Mouse (Mus musculus) Patski (cell line): ENCODE data around the gene Pmepa1. TPM values are rescaled to one million over a fixed set of nuclear protein-coding genes. Genes with fewer than 3 reads are reported as not detected.

Experiments used
- ATAC-seq: fragments of 100-300 bp; one replicate; pipeline ENCODE4 v1.8.0; 2021
- CTCF ChIA-PET: fragments of 350-600 bp; sonication (Branson Sonifier 250); formaldehyde crosslinking; loops from one replicate; lab custom pipeline; 2022; ENCODE audit warnings: inconsistent platforms; lab: Charles Lee
- POLR2A ChIA-PET: fragments of 350-600 bp; sonication (Branson Sonifier 250); formaldehyde crosslinking; loops from one replicate; lab custom pipeline; 2022; ENCODE audit warnings: antibody characterized with exemption, inconsistent platforms; lab: Charles Lee
- DNase-seq: peaks from one replicate; pipeline ENCODE4 v3.0.0-alpha.2; 2011; ENCODE audit warnings: low read depth, low spot score
- H3K27me3 ChIP-seq: fragments of 371-371 bp; one replicate; pipeline ENCODE4 v1.5.1; 2021
- CTCF ChIP-seq: fragments of 100-300 bp; IDR thresholded peaks from one replicate; pipeline ENCODE4 v1.5.1; 2021
- in situ Hi-C: fragments of 300-500 bp; cut with MboI; formaldehyde crosslinking; loops from 3 replicates; pipeline ENCODE4 v1.11.1; 2018; ENCODE audit warnings: low pct_unique_long_range_greater_than_20kb, mixed read lengths
- polyA plus RNA-seq: library from polyadenylated mRNA; unstranded; gene quantifications from one replicate; pipeline ENCODE4 v1.2.3, GENCODE M21; 2021

The Pmepa1 gene
- polyA plus RNA-seq, 1 experiment from 2014 or later = 20.1 TPM

DNA sequence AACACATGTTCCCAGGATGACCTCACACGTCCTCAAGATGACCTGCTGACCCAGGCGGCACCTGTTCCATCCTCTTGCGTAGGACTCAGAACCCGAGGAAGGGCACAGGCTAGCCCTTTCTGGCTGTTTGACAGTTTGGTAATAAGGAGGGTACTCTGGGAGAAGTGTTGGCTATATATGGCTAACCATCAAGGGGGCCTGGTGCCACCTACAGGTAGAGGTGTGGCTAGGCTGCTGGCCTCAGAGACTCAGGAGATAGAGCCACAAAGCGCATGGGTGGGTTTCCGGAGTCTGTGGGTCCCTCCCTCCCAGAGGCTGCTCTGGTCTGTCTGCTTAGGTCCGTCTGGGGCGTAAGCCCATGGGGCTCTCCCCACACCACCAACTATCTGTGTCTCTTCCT is 29.6 kb downstream of the Pmepa1 start:
- ATAC-seq (no peak), DNase-seq (no peak)
- in situ Hi-C loops = no loop called here
- no peak for TF ChIP-seq CTCF
- ChIA-PET POLR2A (no interaction called here), CTCF (interaction anchor here (0.8 kb wide), 1 partner anchor 17 kb away, joined by 4 read pairs; no protein-coding TSS in a partner anchor)
- no peaks in the 10 kb centered on the region for H3K27me3 ChIP-seq

DNA sequence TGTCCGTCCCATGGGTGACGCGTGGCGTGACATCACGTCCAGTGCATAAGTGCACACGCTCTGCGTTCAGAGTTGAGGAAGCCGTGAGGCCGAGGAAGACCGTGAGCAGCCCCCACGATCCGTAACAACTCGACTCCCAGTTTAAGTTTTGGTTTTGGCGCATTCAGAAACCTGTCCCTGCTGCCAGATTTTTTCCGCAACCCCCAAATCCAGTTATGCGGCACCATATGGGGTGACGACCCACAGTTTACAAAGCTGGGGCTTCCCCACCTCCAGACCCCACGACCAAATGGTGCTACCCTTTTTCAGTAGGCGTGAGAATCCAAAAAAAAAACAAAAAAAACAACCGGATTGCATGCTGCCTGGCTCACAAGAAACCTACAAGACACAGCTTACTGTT is 31.1 kb downstream of the Pmepa1 start:
- ATAC-seq (no peak), DNase-seq (no peak)
- no peak for TF ChIP-seq CTCF
- H3K27me3 ChIP-seq = no peaks in the 10 kb centered on the region
- CTCF ChIA-PET = no interaction called here
- in situ Hi-C loops = no loop called here
- POLR2A ChIA-PET = interaction anchor here (0.7 kb wide), 1 partner anchor 160 kb away, joined by 3 read pairs; no protein-coding TSS in a partner anchor

DNA sequence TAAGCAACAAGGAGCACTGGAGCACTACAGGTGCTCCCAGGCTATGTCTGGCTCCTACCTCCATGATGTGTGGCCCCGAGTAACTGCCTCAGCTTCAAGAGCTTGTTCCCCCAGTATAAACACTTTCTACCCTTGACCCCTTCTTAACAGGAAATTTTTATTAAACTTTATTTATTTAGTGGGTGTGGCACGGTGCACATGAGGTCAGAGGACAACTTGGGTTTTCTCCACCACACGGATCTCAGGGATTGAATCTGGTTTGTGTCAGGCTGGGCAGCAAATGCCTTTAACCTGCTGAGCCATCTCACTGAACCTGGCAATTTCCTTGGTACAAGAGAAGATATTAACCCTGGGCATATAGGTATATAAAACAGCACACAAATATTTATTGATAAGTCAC is 32.2 kb downstream of the Pmepa1 start:
- in situ Hi-C loops = no loop called here
- DNase-seq (no peak), ATAC-seq (no peak)
- ChIA-PET POLR2A (no interaction called here), CTCF (no interaction called here)
- H3K27me3 ChIP-seq = no peaks in the 10 kb centered on the region
- no peak for TF ChIP-seq CTCF

DNA sequence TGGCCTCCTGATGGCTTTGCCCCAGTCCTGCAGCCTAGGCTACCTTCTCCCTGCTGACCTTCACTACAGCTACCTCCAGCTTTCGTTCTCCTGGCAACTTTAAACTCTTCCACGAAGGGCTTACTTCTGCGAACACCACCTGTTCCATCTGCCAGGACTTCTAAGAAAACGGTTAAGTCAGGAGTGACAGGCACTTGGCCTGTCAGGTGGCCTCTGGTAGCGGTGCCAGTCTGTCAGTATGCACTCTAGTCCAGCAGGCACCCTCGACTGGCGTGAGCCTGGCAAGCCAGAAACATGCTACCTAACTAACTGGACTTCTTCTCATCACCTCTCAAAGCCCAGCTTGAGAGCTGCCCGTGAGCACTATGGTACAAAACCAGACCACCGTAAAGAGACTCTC is 32.7 kb downstream of the Pmepa1 start:
- no peak for TF ChIP-seq CTCF
- H3K27me3 ChIP-seq = no peaks in the 10 kb centered on the region
- in situ Hi-C loops = no loop called here
- ATAC-seq = no peak
- DNase-seq = no peak
- ChIA-PET POLR2A (no interaction called here), CTCF (no interaction called here)

DNA sequence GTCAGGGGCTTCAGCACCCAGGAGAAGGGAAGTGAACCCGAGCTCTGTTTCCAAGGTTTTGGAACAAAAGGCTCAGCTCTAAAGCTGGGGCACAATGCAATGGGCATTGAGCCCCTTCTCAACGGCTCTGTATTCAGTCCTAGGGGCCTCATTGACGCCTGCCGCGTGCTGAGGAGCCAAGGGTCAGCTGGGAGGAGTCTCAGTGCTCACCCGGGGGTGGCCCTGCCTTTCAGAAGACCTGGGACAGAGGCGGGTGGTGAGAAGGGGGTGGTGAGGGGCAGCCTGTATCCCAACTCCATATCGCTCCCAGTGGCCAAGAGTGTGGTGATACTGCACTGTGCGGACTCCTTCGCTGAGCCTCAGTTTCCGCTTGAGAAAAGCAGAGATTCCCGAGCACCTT is 33.5 kb downstream of the Pmepa1 start:
- H3K27me3 ChIP-seq = no peaks in the 10 kb centered on the region
- ChIA-PET CTCF (interaction anchor here (0.7 to 0.8 kb wide), 2 partner anchors 9 to 24 kb away, joined by 3 read pairs; partner anchors contain the start of gene Zbp1), POLR2A (interaction anchor here (0.5 kb wide), 1 partner anchor 16 kb away, joined by 3 read pairs; no protein-coding TSS in a partner anchor)
- DNase-seq (no peak), ATAC-seq (no peak)
- in situ Hi-C loops = no loop called here
- no peak for TF ChIP-seq CTCF

DNA sequence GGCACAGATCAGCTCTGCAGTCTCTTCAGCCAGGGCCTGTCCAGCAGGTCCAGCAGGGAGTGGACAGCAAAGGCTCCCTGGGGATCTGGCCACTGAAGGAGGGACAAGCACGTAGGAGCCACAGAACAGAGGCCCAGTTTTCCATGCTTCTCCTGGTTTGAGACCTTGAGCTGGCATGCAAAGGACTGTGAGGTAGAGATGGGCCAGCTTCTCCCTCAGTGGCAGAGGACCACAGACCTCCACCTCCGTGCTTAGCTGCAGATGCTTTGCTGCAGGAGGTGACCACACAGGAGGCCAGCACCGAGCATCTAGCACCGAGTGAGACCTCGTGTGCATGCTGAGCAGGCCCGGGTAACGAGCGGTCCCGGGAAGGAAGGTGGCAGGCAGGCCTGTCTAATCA is 35.6 kb downstream of the Pmepa1 start:
- ATAC-seq = no peak
- no peak for DNase-seq
- CTCF ChIA-PET = no interaction called here
- no peaks in the 10 kb centered on the region for H3K27me3 ChIP-seq
- no peak for TF ChIP-seq CTCF
- in situ Hi-C loops = no loop called here
- POLR2A ChIA-PET = no interaction called here

DNA sequence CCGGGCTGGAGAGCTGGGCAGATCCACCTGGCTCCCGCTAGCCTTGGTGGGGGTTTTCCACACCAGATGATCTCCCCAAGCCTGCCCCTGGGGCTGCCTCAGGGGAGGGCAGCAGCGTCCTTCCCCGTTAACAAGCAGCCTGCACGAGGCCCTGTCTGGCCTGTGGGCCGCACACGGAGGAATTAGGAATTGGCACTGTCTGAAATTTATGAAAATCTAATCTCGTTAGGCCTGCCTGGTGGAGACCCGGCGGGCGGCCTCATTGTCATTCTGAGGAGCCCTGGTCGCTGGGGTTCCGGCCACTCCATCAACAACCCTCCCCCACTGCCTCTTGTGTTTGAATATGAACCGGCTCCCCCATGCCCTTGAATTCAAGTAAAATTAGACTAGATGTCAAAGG is 37.8 kb downstream of the Pmepa1 start:
- in situ Hi-C loops = no loop called here
- no peak for ATAC-seq
- no peak for TF ChIP-seq CTCF

DNA sequence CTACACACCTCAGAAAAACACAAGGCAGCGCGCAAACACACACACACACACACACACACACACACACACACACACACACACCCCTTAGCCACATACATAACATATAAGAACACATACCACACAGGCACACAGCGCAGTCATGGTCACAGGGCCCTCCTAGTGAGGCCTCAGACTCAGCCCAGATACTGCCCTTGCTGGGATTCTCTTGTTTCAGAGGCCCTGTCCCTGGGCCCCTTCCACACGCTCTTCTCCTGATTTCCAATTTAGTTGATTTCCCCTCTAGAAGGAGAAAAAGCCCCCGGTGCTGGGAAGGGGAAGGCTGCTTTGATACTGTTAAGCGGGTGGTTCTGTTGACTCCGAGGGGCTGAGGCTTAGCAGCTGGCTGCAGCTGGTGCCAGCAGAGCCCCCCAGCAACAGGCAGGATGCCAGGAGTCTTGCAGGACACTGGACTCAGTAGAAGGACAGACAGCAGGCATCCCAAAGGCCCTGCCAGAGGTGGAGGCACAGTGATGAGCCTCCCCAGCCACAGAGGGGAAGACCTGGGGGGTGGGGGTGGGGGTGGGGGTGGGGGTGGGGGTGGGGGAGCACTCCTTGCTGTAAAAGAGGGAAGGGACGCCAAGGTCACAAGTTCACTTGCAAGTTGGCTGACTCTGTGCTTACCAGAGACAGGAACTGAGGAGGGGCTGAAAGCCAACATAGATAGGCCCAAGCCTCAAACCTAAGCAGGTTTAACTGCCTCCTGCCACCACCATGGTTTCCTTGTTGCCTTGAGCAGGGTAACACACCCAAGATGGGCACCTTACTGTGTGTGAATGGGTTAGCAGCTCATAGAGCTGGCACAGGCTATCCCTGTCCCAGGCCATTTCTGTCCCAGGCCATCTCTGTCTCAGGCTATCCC is 40.6 kb downstream of the Pmepa1 start:
- DNase-seq = no peak
- in situ Hi-C loops = no loop called here
- ChIA-PET POLR2A (no interaction called here), CTCF (no interaction called here)
- TF ChIP-seq CTCF = no peak
- ATAC-seq = no peak
- no peaks in the 10 kb centered on the region for H3K27me3 ChIP-seq

More for the DNA sequence above, 37.8 kb downstream of the Pmepa1 start:
- CTCF ChIA-PET = interaction anchor here (1.0 kb wide), 1 partner anchor 10 kb away, joined by 3 read pairs; no protein-coding TSS in a partner anchor
- POLR2A ChIA-PET = interaction anchor here (0.6 kb wide), 1 partner anchor 12 kb away, joined by 3 read pairs; no protein-coding TSS in a partner anchor
- DNase-seq = no peak
- H3K27me3 ChIP-seq = no peaks in the 10 kb centered on the region

DNA sequence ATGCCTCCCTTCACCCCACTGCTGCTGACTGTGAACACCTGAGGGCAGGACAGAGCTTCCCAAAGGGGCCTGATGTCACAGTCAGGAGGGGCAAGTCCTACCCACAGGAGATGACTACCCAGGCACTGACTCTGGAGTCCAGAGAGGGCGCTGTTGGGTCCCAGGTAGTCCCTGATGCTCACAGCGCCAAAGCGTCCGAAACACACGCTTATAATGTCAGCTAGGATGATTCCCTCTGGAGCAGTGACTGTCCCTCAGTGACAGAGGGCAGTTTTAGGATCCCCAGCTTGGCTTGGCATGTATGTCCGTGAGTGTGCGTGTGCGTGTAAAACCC is 43.6 kb downstream of the Pmepa1 start:
- CTCF ChIA-PET = interaction anchor here (0.8 to 1.2 kb wide), 2 partner anchors 25 to 173 kb away, joined by 3 to 5 read pairs; no protein-coding TSS in a partner anchor
- no peak for ATAC-seq
- in situ Hi-C loops = no loop called here
- POLR2A ChIA-PET = no interaction called here
- no peak for DNase-seq
- TF ChIP-seq CTCF = no peak
- H3K27me3 ChIP-seq = no peaks in the 10 kb centered on the region

DNA sequence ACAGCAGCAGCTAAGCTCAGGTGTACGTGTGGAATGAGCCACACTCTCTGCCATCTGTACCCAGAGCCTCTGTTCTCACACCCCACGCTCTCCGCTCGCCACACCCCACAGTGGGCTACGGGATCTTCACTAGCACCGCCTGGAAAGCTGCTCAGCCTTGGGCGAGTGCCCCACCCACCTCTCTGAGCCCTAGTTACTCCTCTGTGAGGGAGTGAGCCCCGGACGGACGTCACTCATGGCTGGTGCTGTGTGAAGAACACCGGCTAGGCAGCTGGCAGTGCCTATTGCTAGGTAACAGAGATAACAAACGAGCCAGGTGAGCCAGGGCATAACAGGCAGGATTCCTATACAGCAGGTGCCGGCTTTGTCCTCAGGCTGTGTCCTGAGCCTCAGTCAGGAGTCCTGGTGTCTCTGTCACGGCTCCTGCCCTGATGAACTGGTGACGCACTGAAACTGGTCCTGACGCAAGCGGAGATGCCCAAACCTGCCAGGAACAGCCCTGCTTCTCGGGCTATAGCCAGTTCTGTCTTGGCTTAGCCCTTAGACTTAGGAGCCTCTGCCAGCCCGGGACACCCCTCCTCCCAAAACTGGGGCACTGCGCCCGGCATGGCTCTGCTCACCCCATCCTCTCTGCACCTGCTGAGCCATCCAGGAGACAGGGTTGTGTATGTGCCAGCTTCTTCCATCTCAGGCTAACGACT is 44.1 kb downstream of the Pmepa1 start:
- no peak for TF ChIP-seq CTCF
- ChIA-PET POLR2A (no interaction called here), CTCF (interaction anchor here (0.8 to 1.2 kb wide), 2 partner anchors 26 to 174 kb away, joined by 3 to 5 read pairs; no protein-coding TSS in a partner anchor)
- DNase-seq = no peak
- ATAC-seq = no peak
- H3K27me3 ChIP-seq = no peaks in the 10 kb centered on the region
- in situ Hi-C loops = no loop called here
